Mouse (Mus musculus) brain, embryonic 14.5 days (tissue): ENCODE results near the gene Egf. TPM values are rescaled to one million over a fixed set of nuclear protein-coding genes. Genes with fewer than 3 reads are reported as not detected.

Source experiments
- DNase-seq: peaks from one replicate; pipeline ENCODE4 v3.0.0-alpha.2; 2011; ENCODE audit warnings: low read depth
- CTCF ChIP-seq: fragments of 200-500 bp; IDR thresholded peaks from 2 replicates; pipeline ENCODE4 v1.5.1; 2012; ENCODE audit warnings: inconsistent platforms, mild to moderate bottlenecking, moderate library complexity, borderline replicate concordance; ENCODE audit not compliant: insufficient read depth, insufficient read length; ENCODE audit errors: extremely low read depth
- POLR2A ChIP-seq: fragments of 200-500 bp; IDR thresholded peaks from 2 replicates; pipeline ENCODE4 v1.6.1; 2012; ENCODE audit warnings: mild to moderate bottlenecking, inconsistent platforms, borderline replicate concordance; ENCODE audit not compliant: poor library complexity, insufficient read depth, insufficient read length, severe bottlenecking; ENCODE audit errors: extremely low read depth
- polyA plus RNA-seq: library from polyadenylated mRNA; depleted of rRNA; stranded (reverse); fragments of >200 nt; gene quantifications from 2 replicates; pipeline ENCODE4 v1.2.3, GENCODE M21; 2012

Egf gene
- polyA plus RNA-seq, 1 experiment = 4.8 TPM

GRCm38 (mm10) chr3:129648598-129648997 lies 106.5 kb downstream of the Egf start:
- TF ChIP-seq CTCF (no peak), POLR2A (no peak)
- no peak for DNase-seq

GRCm38 (mm10) chr3:129647312-129647711 lies 107.8 kb downstream of the Egf start:
- TF ChIP-seq POLR2A = no peak
- no peak for TF ChIP-seq CTCF
- DNase-seq = peak; percentile 59

GRCm38 (mm10) chr3:129646781-129647180 lies 108.3 kb downstream of the Egf start:
- DNase-seq = no peak
- TF ChIP-seq CTCF (no peak), POLR2A (no peak)

- DNase-seq = no peak
- TF ChIP-seq CTCF (no peak), POLR2A (no peak)
These were observed 109.7 kb downstream of the Egf start for GRCm38 (mm10) chr3:129645409-129645808.

- TF ChIP-seq POLR2A (no peak), CTCF (no peak)
- no peak for DNase-seq
These were observed 113.5 kb downstream of the Egf start for GRCm38 (mm10) chr3:129641621-129642020.

- peak; percentile 83 for DNase-seq
- TF ChIP-seq CTCF (no peak), POLR2A (no peak)
These were observed 114.7 kb downstream of the Egf start for GRCm38 (mm10) chr3:129640211-129641000.

- DNase-seq = no peak
- TF ChIP-seq CTCF = no peak
- no peak for TF ChIP-seq POLR2A
These were observed 115.4 kb downstream of the Egf start for GRCm38 (mm10) chr3:129639701-129640100.

GRCm38 (mm10) chr3:129637446-129637845 lies 117.7 kb downstream of the Egf start:
- TF ChIP-seq CTCF = no peak
- no peak for TF ChIP-seq POLR2A
- no peak for DNase-seq

GRCm38 (mm10) chr3:129634260-129634901 lies 120.7 kb downstream of the Egf start:
- TF ChIP-seq CTCF (peak; percentile 47; the same call in 1 of the 2 replicates), POLR2A (no peak)
- DNase-seq = peak; percentile 65

- TF ChIP-seq POLR2A (no peak), CTCF (no peak)
- DNase-seq = no peak
These were observed 121.6 kb downstream of the Egf start for GRCm38 (mm10) chr3:129633518-129633917.

GRCm38 (mm10) chr3:129631857-129632256 lies 123.3 kb downstream of the Egf start:
- DNase-seq = no peak
- TF ChIP-seq CTCF (no peak), POLR2A (no peak)
